Mouse (Mus musculus) lung, postnatal 0 days (tissue): ENCODE measurements around the gene Pbld2.

Source experiments
- CTCF ChIP-seq: IDR thresholded peaks from 2 replicates; pipeline ENCODE4 v1.5.1; 2016; ENCODE audit warnings: antibody characterized with exemption, mild to moderate bottlenecking
- EP300 ChIP-seq: IDR thresholded peaks from 2 replicates; pipeline ENCODE4 v1.6.1; 2016; ENCODE audit warnings: antibody characterized with exemption, mild to moderate bottlenecking, control low read depth

DNA sequence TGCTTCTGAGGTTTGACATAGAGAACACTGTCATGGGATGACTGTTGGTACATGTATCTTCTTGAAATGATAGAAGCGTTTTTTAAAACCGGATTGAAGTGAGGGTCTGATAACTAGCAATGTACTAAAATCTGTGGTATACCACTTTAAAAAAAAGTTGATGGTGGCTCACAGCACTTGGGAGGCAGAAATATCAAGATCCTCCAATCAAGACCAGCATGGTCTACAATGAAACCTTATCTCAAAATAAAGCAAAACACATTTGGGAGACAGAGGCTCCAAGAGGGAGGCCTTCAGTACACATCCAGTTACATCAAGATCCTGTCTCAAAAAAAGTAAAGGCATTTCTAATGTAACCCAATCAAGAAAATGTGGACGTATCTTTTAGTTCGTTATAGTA, 2.4 kb upstream of the Pbld2 start:
- no peak for TF ChIP-seq CTCF
- TF ChIP-seq EP300, result no peak
